Mouse (Mus musculus) olfactory bulb, adult 2 months (tissue): ENCODE data around the gene Slc52a3.

Experiments used
- CTCF ChIP-seq: fragments of 200-500 bp; IDR thresholded peaks from 2 replicates; pipeline ENCODE4 v1.5.1; 2012; ENCODE audit warnings: low read depth, mild to moderate bottlenecking, low read length, moderate library complexity; ENCODE audit not compliant: insufficient read depth
- POLR2A ChIP-seq: fragments of 200-500 bp; IDR thresholded peaks from 2 replicates; pipeline ENCODE4 v1.6.1; 2012; ENCODE audit warnings: mild to moderate bottlenecking, low read depth, low read length, moderate library complexity; ENCODE audit not compliant: insufficient read depth

DNA sequence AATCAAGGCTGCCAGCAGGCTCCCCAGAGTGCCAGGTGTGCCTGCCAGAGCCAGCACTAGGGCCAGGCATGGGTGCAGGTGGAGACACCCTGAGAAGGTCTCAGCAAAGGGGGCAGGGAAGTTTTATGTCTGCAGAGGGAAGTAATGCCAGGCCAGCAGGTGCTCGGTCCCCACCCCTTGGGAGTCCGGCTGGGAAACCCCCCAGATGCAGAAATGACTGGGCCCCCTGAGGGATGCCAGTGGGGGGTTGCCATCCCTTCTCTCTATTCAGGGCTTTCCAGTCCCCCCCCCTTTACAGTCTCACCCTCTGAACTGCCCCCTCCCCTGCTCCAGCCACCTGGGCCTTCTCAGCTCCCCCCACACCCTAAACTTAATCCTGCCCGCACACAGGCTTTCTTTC is 55.7 kb downstream of the Slc52a3 start:
- TF ChIP-seq CTCF: no peak
- TF ChIP-seq POLR2A: no peak
